Mouse (Mus musculus): ENCODE results near the gene Slc2a13.

DNA sequence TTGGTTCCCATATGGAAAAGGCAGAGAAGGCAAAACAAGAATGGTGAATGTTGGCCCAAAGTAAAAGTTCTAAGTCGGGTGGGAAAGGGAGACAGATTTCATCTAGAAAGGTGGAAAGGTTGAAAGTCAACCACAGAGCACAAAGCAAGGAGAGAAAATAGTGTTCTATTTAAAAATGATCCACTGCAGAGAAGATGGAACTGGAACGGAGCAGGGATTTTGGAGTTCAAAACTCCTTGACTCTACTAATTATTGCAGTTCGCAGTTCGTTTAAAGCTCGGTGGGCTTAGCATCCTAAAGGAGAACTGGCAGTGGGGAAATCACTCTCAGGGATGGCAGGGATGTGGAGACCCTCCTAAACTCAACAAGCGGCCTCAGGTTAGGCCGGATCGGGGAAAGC, 1.1 kb downstream of the Slc2a13 start:
- TF ChIP-seq CTCF (conservative IDR thresholded peaks at IDR 0.05; ENCODE audit: low read length) = no peak
- no peak for TF ChIP-seq POU5F1 (IDR thresholded peaks at IDR 0.05; ENCODE audit: borderline replicate concordance, low read length)
